Mouse (Mus musculus) cerebellum, adult 18-20 months (tissue): ENCODE results near the gene Map3k7cl.

Experiments used
- DNase-seq, 2 experiments: peaks; one replicate each; pipeline ENCODE4 v3.0.0; 2021

Gene Map3k7cl

DNA sequence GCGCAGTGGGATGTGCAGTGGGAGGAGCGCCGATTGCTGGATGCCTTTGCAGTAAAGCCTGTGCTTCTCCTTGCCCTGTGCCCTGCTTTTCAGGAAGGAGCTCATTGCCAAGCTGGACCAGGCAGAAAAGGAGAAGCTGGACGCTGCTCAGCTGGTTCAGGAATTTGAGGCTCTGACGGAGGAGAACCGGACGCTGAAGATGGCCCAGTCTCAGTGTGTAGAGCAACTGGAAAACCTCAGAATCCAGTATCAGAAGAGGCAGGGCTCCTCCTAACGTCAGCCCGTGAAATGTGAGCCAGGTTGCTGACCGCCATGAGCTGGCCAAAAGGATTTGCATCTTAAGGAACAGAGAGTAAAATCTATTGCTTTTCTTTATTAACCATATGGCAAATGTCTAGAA lies 41.0 kb downstream of the Map3k7cl start:
- DNase-seq: no peak

DNA sequence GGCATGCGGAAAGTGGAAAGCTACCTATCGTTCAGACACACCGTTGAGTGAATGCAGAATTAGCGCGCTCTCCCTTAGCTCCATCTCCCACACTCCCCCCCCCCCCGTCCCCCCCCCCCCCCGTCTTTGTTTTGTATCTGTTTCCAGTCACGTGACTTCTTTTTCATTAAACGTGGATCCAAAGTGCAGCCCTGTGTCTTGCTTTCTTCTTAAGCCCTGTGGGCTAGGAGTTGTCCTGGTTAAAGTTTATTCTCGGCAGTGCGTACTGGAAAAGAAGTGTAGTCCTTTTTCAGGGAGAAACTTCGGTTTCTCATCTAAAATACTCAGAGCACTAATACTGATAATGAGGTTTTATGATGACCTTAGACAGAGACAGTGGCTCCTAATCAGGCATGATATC lies 42.0 kb downstream of the Map3k7cl start:
- no peak for DNase-seq

DNA sequence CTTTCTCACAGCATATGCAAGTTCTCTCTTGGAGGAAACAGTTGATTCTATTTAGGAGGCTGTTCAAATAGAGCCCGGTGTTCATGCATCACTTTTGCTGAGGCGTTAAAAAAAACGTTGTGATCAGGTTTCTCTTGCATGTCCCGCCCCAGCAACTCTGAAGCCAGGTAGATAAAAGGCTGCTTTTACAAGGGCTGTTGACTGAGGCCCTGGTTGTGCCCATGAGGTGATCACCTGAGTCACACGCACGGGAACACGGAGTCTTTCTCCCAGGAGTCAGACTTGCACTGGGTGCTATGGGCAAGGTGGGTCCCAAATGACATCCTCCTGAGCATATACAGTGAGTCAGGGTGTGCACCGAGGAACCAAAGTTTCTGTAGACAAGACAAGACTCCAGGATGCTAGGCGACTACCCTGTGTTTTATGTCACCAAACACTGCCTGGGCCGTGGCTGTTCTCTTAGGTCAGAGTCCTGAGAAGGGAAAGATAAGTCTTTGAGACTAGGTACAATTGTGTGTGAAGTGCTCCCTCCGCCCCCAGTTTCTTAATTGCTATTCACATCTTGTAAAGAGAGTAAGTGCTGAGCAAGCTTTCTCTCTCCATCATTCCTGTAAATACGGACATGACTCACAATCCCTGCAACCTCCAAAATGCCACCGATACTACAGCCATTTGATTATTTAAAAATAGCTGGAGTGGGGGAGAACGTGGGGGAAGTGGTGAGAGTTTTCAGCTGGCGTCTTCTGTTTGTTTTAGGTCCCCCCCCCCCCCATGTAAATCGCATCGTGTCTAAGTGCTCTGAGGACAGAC lies 49.8 kb downstream of the Map3k7cl start:
- DNase-seq: no peak

DNA sequence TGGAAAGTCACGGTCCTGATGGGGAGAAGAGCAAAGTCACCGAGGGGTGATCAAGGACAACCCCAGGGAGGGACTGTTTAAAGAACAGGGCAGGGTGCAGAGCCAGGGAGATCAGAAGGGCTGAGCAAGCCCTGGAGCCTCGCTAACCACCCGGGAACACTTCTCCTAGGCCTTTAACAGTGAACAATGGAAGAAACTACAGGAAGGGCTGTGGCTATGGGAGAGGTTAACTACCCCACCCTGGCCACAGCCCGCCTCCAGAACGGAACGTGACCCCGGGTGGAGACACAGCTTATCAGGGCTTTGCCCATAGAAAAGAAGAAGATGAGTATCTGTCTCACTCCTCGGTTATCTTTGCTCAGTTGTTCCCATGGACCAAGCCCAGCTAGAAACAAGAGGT lies 50.9 kb downstream of the Map3k7cl start:
- DNase-seq: no peak

DNA sequence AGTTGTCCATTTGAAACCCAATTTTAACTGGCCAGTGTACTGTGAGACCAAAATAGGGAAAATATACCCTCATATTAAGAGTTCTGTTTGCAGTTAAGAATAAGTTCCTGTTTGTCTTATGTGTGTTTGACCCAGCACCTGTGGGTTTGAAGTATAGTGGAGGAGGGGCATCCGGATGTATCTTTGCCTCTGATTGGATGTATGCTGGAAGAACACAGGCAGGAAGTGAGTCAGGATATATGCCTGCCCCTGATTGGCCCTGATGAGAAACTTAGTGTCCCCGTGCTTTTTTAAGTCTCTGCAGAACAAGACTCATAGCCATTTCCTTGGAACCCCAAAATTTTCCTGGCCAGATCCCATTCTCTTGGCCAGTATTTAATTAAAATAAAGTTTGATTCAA lies 51.8 kb downstream of the Map3k7cl start:
- DNase-seq: no peak

DNA sequence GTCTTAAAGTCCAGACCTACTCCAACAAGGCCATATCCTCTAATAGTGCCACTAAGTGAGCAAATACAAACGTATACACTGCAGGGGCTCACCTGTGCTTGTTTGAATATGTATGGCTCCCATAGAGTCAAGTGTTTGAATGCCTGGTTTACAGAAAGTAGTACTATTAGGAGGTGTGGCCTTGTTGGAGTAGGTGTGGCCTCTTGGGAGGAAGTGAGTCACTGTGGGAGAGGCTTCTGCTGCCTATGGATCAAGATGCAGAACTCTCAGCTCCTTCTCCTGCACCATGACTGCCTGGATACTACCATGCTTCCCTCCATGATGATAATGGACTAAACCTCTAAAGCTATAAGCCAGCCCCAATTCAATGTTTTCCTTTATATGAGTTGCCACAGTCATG lies 54.3 kb downstream of the Map3k7cl start:
- no peak for DNase-seq

DNA sequence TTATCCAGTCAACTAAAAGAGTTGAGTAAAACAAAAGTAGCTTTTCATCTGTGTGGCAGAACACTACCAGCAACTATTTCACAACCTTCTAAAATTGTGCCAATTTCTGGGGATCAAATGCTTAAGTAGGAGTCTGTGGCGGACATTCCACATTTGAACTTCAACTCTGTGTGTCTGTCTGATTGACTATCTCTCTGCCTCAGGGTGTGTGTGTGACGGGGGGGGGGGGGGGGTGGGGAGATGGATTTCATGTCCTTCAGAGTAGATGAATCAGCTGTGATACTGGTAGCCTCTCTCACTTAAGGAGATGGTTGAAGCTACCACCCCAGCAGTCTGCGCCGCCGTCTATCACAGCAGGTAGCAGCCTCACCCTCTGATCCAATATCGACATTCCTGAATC lies 54.8 kb downstream of the Map3k7cl start:
- DNase-seq: no peak

DNA sequence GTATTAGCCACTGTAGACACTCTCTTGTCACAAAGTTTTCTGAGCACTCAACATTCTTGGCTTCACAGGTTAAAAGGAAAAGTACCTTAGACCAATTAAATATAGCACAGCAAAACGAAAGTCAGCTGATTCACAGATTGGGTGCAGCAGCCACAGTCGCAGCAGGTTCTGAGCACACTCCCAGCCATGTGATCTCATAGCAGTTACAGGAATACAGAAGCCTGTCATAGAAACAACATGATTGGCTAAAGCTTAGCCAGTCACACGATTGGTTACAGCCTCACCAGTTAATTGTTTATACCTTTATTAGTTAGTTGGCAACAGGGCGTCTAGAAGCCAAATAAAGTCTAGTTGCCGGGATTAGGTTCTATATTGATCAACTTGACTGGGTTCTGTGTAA lies 57.0 kb downstream of the Map3k7cl start:
- DNase-seq: no peak

DNA sequence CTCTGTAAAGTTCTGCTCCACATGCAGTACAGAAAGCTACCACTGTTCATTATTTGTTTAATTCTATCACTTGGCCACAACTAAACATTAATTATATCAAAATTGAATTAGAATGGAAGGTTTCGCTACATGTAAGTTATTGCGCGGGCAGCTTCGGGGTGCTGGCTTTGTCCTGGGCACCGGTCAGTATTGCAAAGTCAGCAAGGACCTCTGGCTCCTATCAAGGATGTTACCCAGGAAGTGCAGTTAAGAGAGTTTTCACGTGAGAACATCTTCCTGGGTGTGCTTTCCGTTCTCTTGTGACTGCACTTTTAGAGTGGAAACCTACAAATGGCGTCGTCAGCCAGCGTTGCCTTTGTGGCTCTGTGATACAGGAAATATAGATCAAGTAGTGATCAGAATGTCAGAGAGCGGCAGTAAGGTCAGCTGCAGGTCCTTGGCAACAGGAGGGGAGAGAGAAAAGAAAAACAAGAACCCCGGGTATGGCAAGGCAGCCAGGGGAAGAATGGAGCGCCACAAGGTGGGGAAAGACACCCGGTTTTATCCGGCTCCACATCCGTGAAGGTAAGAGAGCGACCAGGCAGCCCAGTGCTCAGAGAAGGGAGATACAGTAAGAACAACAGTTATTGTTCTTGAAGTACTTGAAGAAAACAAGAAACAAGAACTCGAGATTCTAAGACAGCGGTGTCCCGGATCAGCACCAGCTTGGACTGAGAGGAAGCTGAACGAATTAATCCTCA lies 57.6 kb downstream of the Map3k7cl start:
- no peak for DNase-seq

DNA sequence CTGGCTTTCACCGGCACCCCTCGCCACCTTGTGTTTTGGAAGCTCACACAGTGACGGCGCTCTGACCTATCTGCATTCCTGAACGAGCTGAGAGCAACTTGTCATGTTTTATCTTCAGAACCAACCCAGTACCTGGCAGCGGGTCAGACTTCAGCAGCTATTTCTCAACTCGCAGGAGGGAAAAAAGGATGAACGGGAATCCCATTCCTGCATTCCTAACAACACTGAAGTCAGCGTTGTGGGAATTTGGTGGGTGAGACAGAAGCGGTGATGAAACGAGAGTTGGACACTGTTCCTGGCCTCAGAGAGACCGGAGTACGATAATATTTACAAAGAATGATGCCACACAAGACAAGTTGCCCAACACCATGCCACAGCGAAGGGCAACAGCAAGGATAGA lies 58.3 kb downstream of the Map3k7cl start:
- no peak for DNase-seq

DNA sequence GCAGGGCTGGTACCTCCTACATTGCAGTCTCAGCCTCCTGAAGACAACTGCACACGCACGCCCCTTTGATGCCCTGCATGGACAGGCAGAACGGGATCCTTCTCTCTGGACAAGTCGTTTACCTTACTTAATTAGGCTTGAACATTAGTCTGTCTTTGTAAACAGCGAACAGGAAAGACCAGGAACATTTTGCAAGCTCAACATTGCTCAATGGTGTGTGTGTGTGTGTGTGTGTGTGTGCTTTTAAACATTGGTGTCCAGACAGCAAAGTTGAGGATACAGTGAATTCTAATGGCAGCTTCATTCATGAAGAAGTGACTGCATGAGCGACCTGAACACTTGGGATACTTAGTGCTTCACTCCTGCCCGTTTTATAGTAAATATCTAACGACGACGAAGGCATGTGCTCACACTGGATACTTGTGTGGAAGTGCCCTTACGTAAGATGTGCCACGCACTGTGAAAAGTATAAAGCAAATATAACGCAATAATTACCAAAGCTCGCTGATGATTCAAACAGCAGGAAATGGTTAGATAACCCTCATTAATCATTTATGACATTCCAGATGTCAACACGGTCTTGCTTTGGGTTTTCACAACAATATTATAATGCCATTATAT lies 59.2 kb downstream of the Map3k7cl start:
- no peak for DNase-seq

DNA sequence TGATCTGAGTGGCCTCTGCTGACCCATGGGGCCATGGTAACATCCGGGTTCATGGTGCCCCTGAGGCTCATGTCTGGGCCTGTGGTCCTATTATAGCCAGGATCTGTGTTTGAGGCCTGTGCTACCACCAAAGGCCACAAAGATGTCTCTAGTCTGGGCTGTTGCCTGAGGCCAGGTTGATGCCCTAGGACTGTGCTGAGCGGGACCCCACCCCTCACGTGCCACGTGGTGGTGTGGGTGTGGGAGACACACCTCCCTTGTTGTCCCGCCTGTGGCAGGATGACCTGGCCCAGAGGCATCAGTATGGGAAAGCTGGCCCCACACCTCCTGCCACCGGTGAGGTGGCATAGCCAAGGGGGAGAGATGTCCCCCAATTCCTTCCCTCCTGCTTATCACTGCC lies 64.2 kb downstream of the Map3k7cl start:
- no peak for DNase-seq

DNA sequence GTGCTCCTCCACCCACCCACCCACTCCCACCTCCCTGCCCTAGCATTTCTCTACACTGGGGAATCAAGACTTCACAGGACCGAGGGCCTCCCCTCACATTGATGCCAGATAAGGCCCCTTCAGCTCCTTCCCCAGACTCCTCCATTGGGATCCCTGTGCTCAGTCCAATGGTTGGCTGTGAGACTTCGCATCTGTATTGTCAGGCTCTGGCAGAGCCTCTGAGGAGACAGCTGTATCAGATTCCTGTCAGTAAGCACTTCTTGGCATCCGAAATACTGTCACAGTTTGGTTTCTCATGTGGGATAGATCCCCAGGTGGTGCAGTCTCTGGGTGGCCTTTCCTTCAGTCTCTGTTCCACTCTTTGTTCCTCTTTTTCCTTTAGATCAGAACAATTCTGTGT lies 68.1 kb downstream of the Map3k7cl start:
- no peak for DNase-seq

DNA sequence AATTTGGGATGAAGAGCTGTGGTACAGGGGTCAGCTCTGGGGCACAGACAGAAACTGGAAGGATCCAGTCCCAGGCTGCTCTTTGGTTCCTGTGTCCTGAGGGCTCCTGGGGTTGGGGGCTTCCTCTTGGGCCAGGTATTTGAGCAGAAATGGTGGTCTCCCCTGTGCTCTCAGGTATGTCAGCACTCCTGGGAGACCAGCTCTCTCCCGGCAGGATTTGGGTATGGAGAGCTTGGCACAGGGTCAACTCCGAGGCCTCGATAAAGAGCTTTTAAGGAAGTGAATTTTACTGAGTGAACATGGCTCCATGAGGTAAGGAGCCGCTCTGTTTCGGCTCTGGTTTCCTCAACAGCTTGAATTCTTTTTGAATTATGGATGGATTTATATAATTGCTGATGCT lies 70.8 kb downstream of the Map3k7cl start:
- DNase-seq: no peak

DNA sequence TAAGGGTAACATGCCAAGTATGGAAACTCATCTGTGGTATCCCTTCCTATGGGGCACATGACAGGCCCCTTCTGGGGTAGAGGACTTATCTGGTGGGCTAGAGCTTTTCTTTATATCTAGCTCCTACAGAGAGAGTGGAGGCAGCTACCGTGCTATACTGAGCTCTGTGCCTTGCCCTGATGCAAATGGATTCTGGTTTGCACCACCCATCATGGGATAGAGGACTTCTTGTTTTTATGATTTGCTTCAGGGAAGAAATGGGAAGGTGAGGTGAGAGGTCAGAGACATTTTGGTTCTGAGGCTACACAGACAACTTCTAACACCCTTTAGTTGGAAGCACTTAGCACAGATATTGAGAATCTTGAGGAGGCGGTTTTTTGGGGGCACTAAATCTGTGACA lies 71.8 kb downstream of the Map3k7cl start:
- DNase-seq: no peak

DNA sequence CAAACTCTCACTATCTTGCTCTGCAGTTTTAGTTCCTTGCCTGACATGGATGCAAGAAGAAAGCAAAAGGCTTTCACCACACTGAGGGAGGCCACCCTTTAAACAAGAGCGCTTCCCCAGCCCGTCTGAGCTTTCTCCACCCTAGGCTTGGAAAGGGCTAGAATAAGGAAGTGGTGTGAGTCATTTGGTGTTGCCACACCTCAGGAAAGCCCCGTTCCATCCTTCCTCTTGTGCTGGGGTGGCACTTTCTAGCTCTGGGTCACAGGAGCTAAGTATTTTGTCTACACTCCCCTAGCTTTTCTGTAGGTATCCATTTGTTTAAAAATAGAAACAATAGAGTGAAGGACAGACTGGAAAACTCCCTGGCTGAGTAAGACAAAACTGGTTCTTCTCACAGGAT lies 72.2 kb downstream of the Map3k7cl start:
- no peak for DNase-seq

DNA sequence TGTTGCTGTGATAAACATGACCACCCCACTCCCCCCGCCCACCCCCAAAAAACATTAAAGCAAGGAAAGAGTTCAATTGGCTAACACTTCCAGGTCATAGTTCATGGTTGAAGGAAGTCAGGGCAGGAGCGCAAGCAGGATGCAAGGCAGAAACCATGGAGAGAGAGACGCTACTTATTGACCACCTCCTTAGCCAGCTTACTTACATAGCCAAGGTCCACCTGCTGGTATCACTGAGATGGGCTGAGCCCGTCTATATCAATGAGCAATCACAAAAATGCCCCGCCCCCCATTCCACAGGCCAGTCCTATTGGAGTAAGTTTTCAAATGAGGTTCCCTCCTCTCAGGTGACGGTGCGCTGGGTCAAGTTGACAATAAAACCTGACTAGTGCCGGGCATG lies 72.7 kb downstream of the Map3k7cl start:
- no peak for DNase-seq

DNA sequence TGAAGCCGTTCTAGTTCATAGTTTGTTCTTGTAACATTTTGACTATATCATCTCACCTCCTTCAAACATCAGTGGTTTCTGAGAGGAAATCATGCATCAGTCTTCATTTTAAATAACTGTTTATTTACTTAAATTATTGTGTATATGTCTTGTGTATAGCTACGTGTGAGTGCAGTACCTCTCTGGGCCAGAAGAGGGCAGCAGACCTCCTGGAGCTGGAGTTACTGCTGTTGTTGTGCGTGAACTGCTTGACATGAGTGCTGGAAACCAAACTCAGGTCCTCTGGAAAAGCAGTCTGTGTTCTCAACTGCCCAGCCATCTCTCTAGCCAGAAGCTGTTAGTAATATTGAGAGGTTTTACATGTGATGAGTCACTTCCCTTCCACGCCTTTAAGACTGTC lies 73.6 kb downstream of the Map3k7cl start:
- DNase-seq: no peak

DNA sequence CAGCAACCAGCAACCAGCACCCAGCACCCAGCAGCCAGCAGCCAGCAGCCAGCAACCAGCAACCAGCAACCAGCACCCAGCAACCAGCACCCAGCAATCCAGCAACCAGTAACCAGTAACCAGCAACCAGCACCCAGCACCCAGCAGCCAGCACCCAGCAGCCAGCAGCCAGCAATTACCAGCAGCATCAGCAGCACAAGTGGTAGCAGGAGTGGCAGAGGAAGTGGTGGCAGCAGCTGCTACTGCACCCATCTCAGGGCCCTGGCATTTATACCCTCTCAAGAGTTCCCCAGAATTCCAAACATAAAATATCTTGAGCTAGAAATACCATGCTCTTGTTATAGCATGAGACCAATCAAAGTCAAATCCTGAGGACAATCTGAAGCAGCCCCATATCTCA lies 81.6 kb downstream of the Map3k7cl start:
- DNase-seq: no peak

DNA sequence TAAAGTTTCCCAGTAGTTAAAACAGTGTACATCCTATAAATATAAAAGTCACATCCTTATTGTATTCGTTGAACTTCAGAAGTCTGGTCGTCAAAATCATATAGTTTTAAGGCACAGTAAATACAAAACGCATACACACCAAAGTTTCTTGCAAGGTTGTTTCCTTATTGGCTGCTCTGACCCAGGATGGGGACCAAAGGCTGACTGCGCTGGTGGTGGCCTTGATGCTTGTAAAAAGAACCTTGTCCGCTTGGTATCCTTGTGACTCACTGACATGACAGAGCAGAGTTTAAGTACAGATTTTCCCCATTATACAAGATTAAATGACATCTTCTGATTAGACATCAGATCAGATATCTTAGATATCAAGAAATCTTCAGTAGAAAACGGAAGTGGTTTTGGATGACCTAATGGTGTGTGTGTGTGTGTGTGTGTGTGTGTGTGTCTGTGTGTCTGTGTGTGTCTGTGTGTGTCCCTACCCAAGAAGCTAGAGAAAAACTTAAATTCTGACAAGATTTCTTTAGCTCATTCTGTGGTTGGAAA lies 82.2 kb downstream of the Map3k7cl start:
- no peak for DNase-seq

DNA sequence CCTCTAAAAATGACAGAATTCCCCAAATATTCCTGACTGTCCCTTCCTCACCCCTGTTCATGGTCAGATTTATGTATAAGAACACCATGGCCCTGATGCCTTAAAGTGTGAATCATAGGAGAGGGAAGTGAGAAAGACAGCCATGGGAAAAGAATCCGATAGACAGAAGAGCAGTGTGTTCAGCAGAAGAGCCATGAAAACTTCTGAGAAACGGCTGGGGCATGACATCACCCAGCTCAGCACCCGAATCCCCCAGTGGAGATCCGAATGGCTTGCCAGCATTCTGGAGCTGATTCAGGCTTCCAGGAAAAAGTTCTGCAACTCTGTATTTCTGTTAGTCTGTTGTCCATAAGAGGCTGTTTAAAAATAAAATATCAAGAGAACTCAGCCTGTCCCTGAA lies 82.7 kb downstream of the Map3k7cl start:
- no peak for DNase-seq

DNA sequence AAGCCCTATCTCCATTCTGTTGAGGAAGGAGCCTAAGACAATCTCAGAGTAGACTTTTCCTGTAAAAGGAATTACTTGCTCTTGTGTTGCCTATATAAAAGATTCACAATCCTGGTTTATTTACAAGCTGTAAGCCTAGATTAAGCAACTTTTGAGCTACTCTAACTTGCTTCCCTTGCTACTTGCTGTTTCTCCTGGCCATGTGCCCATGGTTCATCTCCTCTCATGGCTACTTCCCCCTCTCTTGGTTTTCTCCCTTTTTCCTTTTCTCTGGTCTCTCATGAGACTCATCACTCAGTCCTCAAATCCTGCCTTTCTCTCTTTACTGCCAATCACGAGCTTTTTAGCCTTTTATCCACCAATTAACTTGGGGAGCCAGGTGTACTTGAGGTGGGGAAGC lies 85.0 kb downstream of the Map3k7cl start:
- DNase-seq: no peak

DNA sequence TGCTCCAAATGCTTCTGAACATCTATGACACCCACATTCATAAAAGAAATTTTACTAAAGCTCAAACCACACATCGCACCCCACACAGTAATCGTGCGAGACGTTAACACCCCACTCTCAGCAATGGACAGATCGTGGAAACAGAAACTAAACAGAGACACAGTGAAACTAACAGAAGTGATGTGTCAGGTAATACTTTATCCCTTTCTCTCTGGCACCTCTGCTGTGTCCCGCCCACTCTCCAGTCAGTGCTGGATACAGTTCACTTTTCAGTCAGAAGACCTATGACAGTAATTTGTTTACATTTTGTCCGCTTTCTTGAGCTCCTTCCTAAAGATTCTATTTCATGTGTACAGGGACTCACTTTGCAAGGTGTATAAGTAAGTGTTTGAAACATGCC lies 89.1 kb downstream of the Map3k7cl start:
- no peak for DNase-seq
